In genomic region chr9:31189194-31189593, GRCm38 (mm10) we compare ENCODE assay signal across 15 mouse cellular contexts.
"Had no signal": no experiment of that assay in that cellular context is flagged by ENCODE, and none has a peak within 500 bp of the region (broad histone marks: within the 10 kb centered on the region; RNA-seq: fewer than 3 reads in every experiment).

No protein-coding gene starts in this region.

- H3K9ac ChIP-seq: liver, embryonic 12.5 days; liver, embryonic 15.5 days; lung, embryonic 15.5 days had no signal

- H3K4me3 ChIP-seq: left cerebral cortex, adult 2 months; liver, embryonic 12.5 days; liver, embryonic 15.5 days; lung, embryonic 15.5 days had no signal

- H3K9me3 ChIP-seq: liver, embryonic 15.5 days; lung, embryonic 15.5 days had no signal

- H3K27ac ChIP-seq: kidney, postnatal 0 days; left cerebral cortex, adult 2 months; liver, embryonic 12.5 days; liver, embryonic 15.5 days; lung, embryonic 15.5 days had no signal

- H3K27me3 ChIP-seq: liver, embryonic 12.5 days; liver, embryonic 15.5 days; lung, embryonic 15.5 days had no signal

- H3K4me2 ChIP-seq: liver, embryonic 12.5 days; liver, embryonic 15.5 days; lung, embryonic 15.5 days; midbrain, embryonic 11.5 days had no signal

- DNase-seq: kidney, postnatal 25 days; layer of hippocampus, postnatal 36 days; lung, adult 18-20 months; lung, postnatal 10 days; lung, postnatal 4 days; midbrain, embryonic 14.5 days; right cerebral cortex, postnatal 25 days; thymus, adult 18-20 months; thymus, postnatal 36 days had no signal

- ATAC-seq: liver, embryonic 12.5 days had no signal
